Mouse (Mus musculus) kidney, postnatal 0 days (tissue): Measurements from ENCODE around the gene Adcy5. TPM values are rescaled to one million over a fixed set of nuclear protein-coding genes. Genes with fewer than 3 reads are reported as not detected.

ENCODE experiments used
- ATAC-seq: fragments of 200-750 bp; cut with Nextera tagmentation; replicated peaks from 2 replicates; pipeline ENCODE4 v1.8.0; 2017; ENCODE audit warnings: low read depth, moderate number of reproducible peaks, moderate TSS enrichment, moderate library complexity; ENCODE audit not compliant: low FRiP score
- DNase-seq: peaks from one replicate; pipeline ENCODE4 v3.0.0-alpha.2; 2016; ENCODE audit warnings: low spot score
- H3K27ac ChIP-seq: fragments of 300-500 bp; sonication (generic); 2 replicates; pipeline ENCODE4 v1.5.1; 2014; ENCODE audit warnings: mild to moderate bottlenecking
- H3K27me3 ChIP-seq: fragments of 300-500 bp; sonication (generic); 2 replicates; pipeline ENCODE4 v1.6.1; 2014; ENCODE audit warnings: low read length, mixed read lengths; ENCODE audit not compliant: insufficient read depth
- H3K36me3 ChIP-seq: fragments of 300-500 bp; sonication (generic); 2 replicates; pipeline ENCODE4 v1.6.1; 2014; ENCODE audit warnings: low read length, mixed read lengths; ENCODE audit not compliant: insufficient read depth
- H3K4me1 ChIP-seq: fragments of 300-500 bp; sonication (generic); replicated peaks from 2 replicates; pipeline ENCODE4 v1.6.1; 2014; ENCODE audit warnings: antibody characterized with exemption, low read length, mixed read lengths; ENCODE audit not compliant: insufficient read depth
- H3K4me2 ChIP-seq: fragments of 300-500 bp; sonication (generic); 2 replicates; pipeline ENCODE4 v1.6.1; 2014; ENCODE audit warnings: mild to moderate bottlenecking, low read length, moderate library complexity, mixed read lengths
- H3K4me3 ChIP-seq: fragments of 300-500 bp; sonication (generic); replicated peaks from 2 replicates; pipeline ENCODE4 v1.5.1; 2014; ENCODE audit warnings: low read depth, low read length
- H3K9ac ChIP-seq: fragments of 300-500 bp; sonication (generic); 2 replicates; pipeline ENCODE4 v1.6.1; 2014; ENCODE audit warnings: low read depth, low read length
- H3K9me3 ChIP-seq: fragments of 300-500 bp; sonication (generic); replicated peaks from 2 replicates; pipeline ENCODE4 v1.6.1; 2016; ENCODE audit warnings: low read length, inconsistent platforms, mixed read lengths
- CTCF ChIP-seq: IDR thresholded peaks from 2 replicates; pipeline ENCODE4 v1.5.1; 2016; ENCODE audit warnings: antibody characterized with exemption, low read depth, mild to moderate bottlenecking, moderate library complexity
- WGBS: fragments of 180-500 bp; shearing (Covaris S2); extraction: QIAGEN DNeasy Blood & Tissue Kit; methylation state at CpG from one replicate; pipeline ENCODE4 v1.1.7; 2014; 5-methylcytosine and 5-hydroxymethylcytosine counted together
- polyA plus RNA-seq: library from polyadenylated mRNA; unstranded; fragments of >200 nt; fragmentation: Nextera tagmentation; extraction: Ambion mirVana; gene quantifications from 2 replicates; pipeline ENCODE4 v1.2.1, GENCODE M21; 2015

Adcy5 gene
- polyA plus RNA-seq, 1 experiment from 2014 or later, result 0.63 TPM

GRCm38 (mm10) chr16:35223930-35224329 lies 69.3 kb downstream of the Adcy5 start:
- 65% methylated on average over 4 of the region's 4 CpGs for WGBS
- no peaks in the 10 kb centered on the region for H3K27me3 ChIP-seq
- H3K9ac ChIP-seq, result no peak overlapping the region
- no peak for TF ChIP-seq CTCF
- H3K27ac ChIP-seq, result no peak overlapping the region
- no peaks in the 10 kb centered on the region for H3K4me1 ChIP-seq
- ATAC-seq, result no peak
- DNase-seq, result no peak
- H3K9me3 ChIP-seq, result no peaks in the 10 kb centered on the region
- no peaks in the 10 kb centered on the region for H3K36me3 ChIP-seq
- H3K4me3 ChIP-seq, result no peak overlapping the region
- H3K4me2 ChIP-seq, result no peak overlapping the region

DNA sequence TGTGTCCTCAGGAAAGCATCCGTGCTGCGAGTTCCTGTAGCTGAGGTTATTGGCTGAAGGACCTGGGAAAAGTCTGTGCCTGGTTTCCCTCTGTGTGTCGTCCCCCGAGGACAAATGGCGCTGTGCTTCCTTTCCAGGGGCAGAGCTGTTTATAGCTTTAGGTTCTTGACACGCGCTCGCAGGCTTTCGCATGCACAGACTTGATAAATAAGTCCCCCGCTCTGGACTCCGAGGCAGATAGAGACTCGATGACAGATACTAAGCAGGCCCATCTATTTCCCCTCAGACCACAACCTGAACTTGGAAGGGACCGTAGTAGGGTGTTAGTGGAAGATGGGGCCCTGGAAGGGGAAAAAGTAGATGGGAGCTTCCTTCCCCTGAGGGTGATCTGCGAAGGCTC lies 70.0 kb downstream of the Adcy5 start:
- H3K4me2 ChIP-seq, result no peak overlapping the region
- TF ChIP-seq CTCF, result no peak
- H3K9ac ChIP-seq, result no peak overlapping the region
- WGBS, result 29% methylated on average over 14 of the region's 14 CpGs
- no peak overlapping the region for H3K27ac ChIP-seq
- H3K36me3 ChIP-seq, result no peaks in the 10 kb centered on the region
- H3K9me3 ChIP-seq, result no peaks in the 10 kb centered on the region
- DNase-seq, result no peak
- no peak for ATAC-seq
- H3K27me3 ChIP-seq, result no peaks in the 10 kb centered on the region
- no peak overlapping the region for H3K4me3 ChIP-seq
- H3K4me1 ChIP-seq, result no peaks in the 10 kb centered on the region

DNA sequence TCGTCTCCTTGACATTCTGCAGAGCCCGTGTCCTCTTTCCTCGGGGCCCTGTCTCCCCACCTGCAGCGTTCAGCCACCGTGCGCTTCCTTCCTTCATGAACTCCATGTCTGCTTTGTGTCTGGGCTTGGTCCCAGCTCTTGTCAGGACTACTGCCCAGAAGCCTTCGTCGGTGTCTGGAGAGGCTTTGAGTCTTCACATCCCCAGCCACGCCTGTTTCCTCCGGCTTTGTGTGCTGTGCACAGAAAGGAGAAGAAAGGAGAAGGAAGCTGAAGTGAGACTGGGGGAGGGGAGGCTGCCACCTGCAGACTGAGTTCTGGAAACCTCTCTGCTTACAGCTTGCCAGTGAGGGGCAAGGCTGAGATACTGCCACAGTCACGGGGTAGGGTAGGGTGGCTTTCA lies 74.9 kb downstream of the Adcy5 start:
- ATAC-seq, result no peak
- no peak overlapping the region for H3K27ac ChIP-seq
- no peak overlapping the region for H3K9ac ChIP-seq

GRCm38 (mm10) chr16:35232153-35232750 lies 77.6 kb downstream of the Adcy5 start:
- ATAC-seq, result no peak
- no peaks in the 10 kb centered on the region for H3K36me3 ChIP-seq
- no peak for TF ChIP-seq CTCF
- H3K4me2 ChIP-seq, result no peak overlapping the region
- no peaks in the 10 kb centered on the region for H3K27me3 ChIP-seq
- no peak for DNase-seq
- no peaks in the 10 kb centered on the region for H3K4me1 ChIP-seq
- WGBS, result 50% methylated on average over 14 of the region's 14 CpGs
- no peaks in the 10 kb centered on the region for H3K9me3 ChIP-seq
- H3K4me3 ChIP-seq, result no peak overlapping the region
- H3K27ac ChIP-seq, result no peak overlapping the region
- no peak overlapping the region for H3K9ac ChIP-seq

More for the DNA sequence above, 74.9 kb downstream of the Adcy5 start:
- Histone ChIP-seq H3K9me3 (no peaks in the 10 kb centered on the region), H3K36me3 (no peaks in the 10 kb centered on the region), H3K4me2 (no peak overlapping the region), H3K4me3 (no peak overlapping the region), H3K27me3 (no peaks in the 10 kb centered on the region), H3K4me1 (no peaks in the 10 kb centered on the region)
- WGBS, result 53% methylated on average over 11 of the region's 11 CpGs
- DNase-seq, result no peak
- no peak for TF ChIP-seq CTCF

DNA sequence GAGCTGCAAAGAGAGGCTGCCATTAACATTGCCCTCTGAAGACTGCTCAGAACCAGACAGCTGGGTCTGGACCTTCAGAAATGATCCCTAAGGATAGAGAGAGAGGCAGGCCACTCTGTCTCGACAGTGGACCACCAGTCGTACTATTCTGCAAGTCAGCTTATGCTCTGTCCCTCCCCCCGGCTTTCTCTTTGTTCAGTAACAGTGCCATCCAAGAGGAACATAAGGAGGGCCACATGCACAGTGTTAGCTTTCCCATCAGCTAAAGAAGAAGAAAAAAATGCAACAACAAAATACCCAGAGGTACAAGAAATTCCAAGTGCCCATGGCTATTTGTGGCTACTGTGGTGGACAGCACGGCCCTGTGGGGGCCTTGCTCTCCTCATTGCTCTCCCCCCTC lies 78.7 kb downstream of the Adcy5 start:
- no peaks in the 10 kb centered on the region for H3K36me3 ChIP-seq
- H3K9me3 ChIP-seq, result no peaks in the 10 kb centered on the region
- no peak overlapping the region for H3K27ac ChIP-seq
- no peak for TF ChIP-seq CTCF
- no peak overlapping the region for H3K4me2 ChIP-seq
- no peaks in the 10 kb centered on the region for H3K4me1 ChIP-seq
- no peak for ATAC-seq
- no peak overlapping the region for H3K9ac ChIP-seq
- DNase-seq, result no peak
- H3K27me3 ChIP-seq, result no peaks in the 10 kb centered on the region
- H3K4me3 ChIP-seq, result no peak overlapping the region
- 84% methylated on average over 4 of the region's 4 CpGs for WGBS

GRCm38 (mm10) chr16:35237091-35237490 lies 82.4 kb downstream of the Adcy5 start:
- Histone ChIP-seq H3K27ac (no peak overlapping the region), H3K4me2 (no peak overlapping the region), H3K4me3 (no peak overlapping the region), H3K9ac (no peak overlapping the region), H3K27me3 (no peaks in the 10 kb centered on the region), H3K36me3 (no peaks in the 10 kb centered on the region), H3K4me1 (no peaks in the 10 kb centered on the region), H3K9me3 (no peaks in the 10 kb centered on the region)
- no peak for DNase-seq
- no peak for ATAC-seq
- WGBS, result 90% methylated on average over 7 of the region's 7 CpGs
- TF ChIP-seq CTCF, result no peak

- H3K27ac ChIP-seq, result no peak overlapping the region
- WGBS, result 72% methylated on average over 12 of the region's 12 CpGs
- no peak overlapping the region for H3K9ac ChIP-seq
- H3K9me3 ChIP-seq, result no peaks in the 10 kb centered on the region
- no peaks in the 10 kb centered on the region for H3K4me1 ChIP-seq
- no peak overlapping the region for H3K4me2 ChIP-seq
- no peaks in the 10 kb centered on the region for H3K36me3 ChIP-seq
- DNase-seq (no peak), ATAC-seq (no peak)
- TF ChIP-seq CTCF, result no peak
- H3K27me3 ChIP-seq, result no peaks in the 10 kb centered on the region
- no peak overlapping the region for H3K4me3 ChIP-seq
These were observed 84.8 kb downstream of the Adcy5 start for GRCm38 (mm10) chr16:35239318-35239965.
